Mouse (Mus musculus) CH12.LX (cell line): Measurements from ENCODE around the gene Il11ra1.

ENCODE experiments used
- CTCF ChIP-seq, 2 experiments: IDR thresholded peaks in 1 of 2; conservative IDR thresholded peaks in 1 of 2; 2 replicates each; pipeline ENCODE4 v1.5.1; 2011 to 2012; ENCODE audit warnings: low read depth in 2 of 2, low read length in 2 of 2, improper control_type of control experiment in 1 of 2, inconsistent platforms in 1 of 2, mild to moderate bottlenecking in 1 of 2, moderate library complexity in 1 of 2
- E2F4 ChIP-seq: IDR thresholded peaks from 2 replicates; pipeline ENCODE4 v1.6.1; 2011; ENCODE audit warnings: low read depth, low read length, improper control_type of control experiment; ENCODE audit not compliant: insufficient replicate concordance
- EP300 ChIP-seq: IDR thresholded peaks from 2 replicates; pipeline ENCODE4 v1.6.1; 2011; ENCODE audit warnings: low read length, improper control_type of control experiment
- ETS1 ChIP-seq: conservative IDR thresholded peaks from 2 replicates; pipeline ENCODE4 v1.6.1; 2012; ENCODE audit warnings: low read depth, mild to moderate bottlenecking, inconsistent platforms, low read length, improper control_type of control experiment, moderate library complexity
- ZC3H11A ChIP-seq: IDR thresholded peaks from 2 replicates; pipeline ENCODE4 v1.6.1; 2012; ENCODE audit warnings: low read depth, mild to moderate bottlenecking, inconsistent platforms, low read length, improper control_type of control experiment

GRCm38 (mm10) chr4:41739260-41739659, 39.5 kb downstream of the Il11ra1 start:
- TF ChIP-seq EP300 = no peak
- no peak for TF ChIP-seq CTCF (conservative IDR thresholded peaks at IDR 0.05 in 1 of 2, IDR thresholded peaks at IDR 0.05 in 1 of 2; ENCODE audit: low read depth in 2 of 2, low read length in 2 of 2)
- TF ChIP-seq ETS1 = no peak
- TF ChIP-seq ZC3H11A = no peak
- no peak for TF ChIP-seq E2F4
